Mouse (Mus musculus): ENCODE measurements at regions not wholly inside any gene's neighbourhood (a gene's known extent, or its start where the extent isn't known, plus 50 kb on each side); places are given as distances from the start of the nearest gene placed in this dataset.
"Not testable (repeated sequence)": the region's sequence is repeated elsewhere in the genome, so short reads cannot be mapped to it uniquely, and the experiment has no call there.

GRCm38 (mm10) chr13:52344853-52345252 lies 186.2 kb downstream of the Diras2 start:
- Histone ChIP-seq H3K27ac (replicated peaks; ENCODE audit: low read depth, low read length) (no peak overlapping the region), H3K9me3 (ENCODE audit: control insufficient read depth, low read length) (no peaks in the 10 kb centered on the region), H3K36me3 (ENCODE audit: control insufficient read depth, insufficient read depth, low read length) (no peaks in the 10 kb centered on the region), H3K4me3 (replicated peaks; ENCODE audit: low read depth, low read length) (no peak overlapping the region), H3K9ac (replicated peaks; ENCODE audit: low read length) (no peak overlapping the region), H3K4me1 (ENCODE audit: control insufficient read depth, insufficient read depth, low read length) (no peaks in the 10 kb centered on the region), H3K4me2 (ENCODE audit: low read length) (no peak overlapping the region), H3K27me3 (ENCODE audit: control insufficient read depth, insufficient read depth, low read length) (no peaks in the 10 kb centered on the region)
- DNase-seq: no peak
- 95% methylated on average over 3 of the region's 3 CpGs for WGBS
- no peak for ATAC-seq (ENCODE audit: low FRiP score, low TSS enrichment)

- Histone ChIP-seq H3K36me3 (ENCODE audit: control insufficient read depth, insufficient read depth, low read length) (no peaks in the 10 kb centered on the region), H3K27ac (replicated peaks; ENCODE audit: low read depth, low read length) (no peak overlapping the region), H3K9me3 (ENCODE audit: control insufficient read depth, low read length) (no peaks in the 10 kb centered on the region), H3K4me3 (replicated peaks; ENCODE audit: low read depth, low read length) (no peak overlapping the region), H3K4me1 (ENCODE audit: control insufficient read depth, insufficient read depth, low read length) (no peaks in the 10 kb centered on the region), H3K4me2 (ENCODE audit: low read length) (no peak overlapping the region), H3K27me3 (ENCODE audit: control insufficient read depth, insufficient read depth, low read length) (no peaks in the 10 kb centered on the region), H3K9ac (replicated peaks; ENCODE audit: low read length) (no peak overlapping the region)
- WGBS: 68% methylated on average over 13 of the region's 13 CpGs
- DNase-seq (no peak), ATAC-seq (ENCODE audit: low FRiP score, low TSS enrichment) (no peak)
Observed at GRCm38 (mm10) chr13:52345375-52346026, 185.6 kb downstream of the Diras2 start.

GRCm38 (mm10) chr13:52346027-52346375 lies 185.1 kb downstream of the Diras2 start:
- H3K27ac ChIP-seq (replicated peaks; ENCODE audit: low read depth, low read length): no peak overlapping the region
- H3K4me3 ChIP-seq (replicated peaks; ENCODE audit: low read depth, low read length): no peak overlapping the region
- no peak overlapping the region for H3K4me2 ChIP-seq (ENCODE audit: low read length)
- H3K9ac ChIP-seq (replicated peaks; ENCODE audit: low read length): no peak overlapping the region
- DNase-seq: no peak
- H3K36me3 ChIP-seq (ENCODE audit: control insufficient read depth, insufficient read depth, low read length): no peaks in the 10 kb centered on the region
- no peak for ATAC-seq (ENCODE audit: low FRiP score, low TSS enrichment)
- no peaks in the 10 kb centered on the region for H3K4me1 ChIP-seq (ENCODE audit: control insufficient read depth, insufficient read depth, low read length)
- no peaks in the 10 kb centered on the region for H3K27me3 ChIP-seq (ENCODE audit: control insufficient read depth, insufficient read depth, low read length)
- 90% methylated on average over 5 of the region's 5 CpGs for WGBS
- no peaks in the 10 kb centered on the region for H3K9me3 ChIP-seq (ENCODE audit: control insufficient read depth, low read length)

- H3K4me2 ChIP-seq (ENCODE audit: low read length): no peak overlapping the region
- H3K4me3 ChIP-seq (replicated peaks; ENCODE audit: low read depth, low read length): no peak overlapping the region
- H3K27me3 ChIP-seq (ENCODE audit: control insufficient read depth, insufficient read depth, low read length): no peaks in the 10 kb centered on the region
- peak; percentile 16 for DNase-seq
- H3K9me3 ChIP-seq (ENCODE audit: control insufficient read depth, low read length): no peaks in the 10 kb centered on the region
- no peak for ATAC-seq (ENCODE audit: low FRiP score, low TSS enrichment)
- H3K4me1 ChIP-seq (ENCODE audit: control insufficient read depth, insufficient read depth, low read length): no peaks in the 10 kb centered on the region
- no peak overlapping the region for H3K9ac ChIP-seq (replicated peaks; ENCODE audit: low read length)
- H3K27ac ChIP-seq (replicated peaks; ENCODE audit: low read depth, low read length): no peak overlapping the region
- 50% methylated on average over 2 of the region's 2 CpGs for WGBS
- no peaks in the 10 kb centered on the region for H3K36me3 ChIP-seq (ENCODE audit: control insufficient read depth, insufficient read depth, low read length)
Observed at GRCm38 (mm10) chr13:52347631-52348030, 183.4 kb downstream of the Diras2 start.

GRCm38 (mm10) chr13:52349606-52350005 lies 181.5 kb downstream of the Diras2 start:
- Histone ChIP-seq H3K27me3 (ENCODE audit: control insufficient read depth, insufficient read depth, low read length) (no peaks in the 10 kb centered on the region), H3K9me3 (ENCODE audit: control insufficient read depth, low read length) (no peaks in the 10 kb centered on the region)

GRCm38 (mm10) chr13:52352576-52352975 lies 178.5 kb downstream of the Diras2 start:
- no peak overlapping the region for H3K9ac ChIP-seq (replicated peaks; ENCODE audit: low read length)
- peaks cover 5% of the 10 kb centered on the region for H3K9me3 ChIP-seq (ENCODE audit: control insufficient read depth, low read length)
- DNase-seq (peak; percentile 28), ATAC-seq (ENCODE audit: low FRiP score, low TSS enrichment) (no peak)
- 84% methylated on average over 4 of the region's 4 CpGs for WGBS
- no peaks in the 10 kb centered on the region for H3K27me3 ChIP-seq (ENCODE audit: control insufficient read depth, insufficient read depth, low read length)
- no peak overlapping the region for H3K4me2 ChIP-seq (ENCODE audit: low read length)
- H3K27ac ChIP-seq (replicated peaks; ENCODE audit: low read depth, low read length): no peak overlapping the region
- no peaks in the 10 kb centered on the region for H3K4me1 ChIP-seq (ENCODE audit: control insufficient read depth, insufficient read depth, low read length)
- H3K4me3 ChIP-seq (replicated peaks; ENCODE audit: low read depth, low read length): no peak overlapping the region
- H3K36me3 ChIP-seq (ENCODE audit: control insufficient read depth, insufficient read depth, low read length): no peaks in the 10 kb centered on the region

More at GRCm38 (mm10) chr13:52349606-52350005, 181.5 kb downstream of the Diras2 start:
- Histone ChIP-seq H3K36me3 (ENCODE audit: control insufficient read depth, insufficient read depth, low read length) (no peaks in the 10 kb centered on the region), H3K4me2 (ENCODE audit: low read length) (no peak overlapping the region), H3K4me3 (replicated peaks; ENCODE audit: low read depth, low read length) (no peak overlapping the region), H3K9ac (replicated peaks; ENCODE audit: low read length) (no peak overlapping the region), H3K27ac (replicated peaks; ENCODE audit: low read depth, low read length) (no peak overlapping the region), H3K4me1 (ENCODE audit: control insufficient read depth, insufficient read depth, low read length) (no peaks in the 10 kb centered on the region)
- ATAC-seq (ENCODE audit: low FRiP score, low TSS enrichment): no peak
- 93% methylated on average over 5 of the region's 5 CpGs for WGBS
- no peak for DNase-seq

GRCm38 (mm10) chr13:52353437-52353836 lies 177.6 kb downstream of the Diras2 start:
- H3K4me3 ChIP-seq (replicated peaks; ENCODE audit: low read depth, low read length): no peak overlapping the region
- H3K9ac ChIP-seq (replicated peaks; ENCODE audit: low read length): no peak overlapping the region
- WGBS: 49% methylated on average over 3 of the region's 3 CpGs
- no peak for ATAC-seq (ENCODE audit: low FRiP score, low TSS enrichment)
- no peaks in the 10 kb centered on the region for H3K4me1 ChIP-seq (ENCODE audit: control insufficient read depth, insufficient read depth, low read length)
- no peak overlapping the region for H3K4me2 ChIP-seq (ENCODE audit: low read length)
- no peaks in the 10 kb centered on the region for H3K36me3 ChIP-seq (ENCODE audit: control insufficient read depth, insufficient read depth, low read length)
- no peaks in the 10 kb centered on the region for H3K27me3 ChIP-seq (ENCODE audit: control insufficient read depth, insufficient read depth, low read length)
- DNase-seq: no peak
- peaks cover 5% of the 10 kb centered on the region for H3K9me3 ChIP-seq (ENCODE audit: control insufficient read depth, low read length)
- no peak overlapping the region for H3K27ac ChIP-seq (replicated peaks; ENCODE audit: low read depth, low read length)

GRCm38 (mm10) chr13:52353966-52354365 lies 177.1 kb downstream of the Diras2 start:
- Histone ChIP-seq H3K36me3 (ENCODE audit: control insufficient read depth, insufficient read depth, low read length) (no peaks in the 10 kb centered on the region), H3K4me2 (ENCODE audit: low read length) (no peak overlapping the region), H3K27me3 (ENCODE audit: control insufficient read depth, insufficient read depth, low read length) (no peaks in the 10 kb centered on the region), H3K4me3 (replicated peaks; ENCODE audit: low read depth, low read length) (no peak overlapping the region), H3K4me1 (ENCODE audit: control insufficient read depth, insufficient read depth, low read length) (no peaks in the 10 kb centered on the region), H3K9ac (replicated peaks; ENCODE audit: low read length) (no peak overlapping the region), H3K9me3 (ENCODE audit: control insufficient read depth, low read length) (peaks cover 5% of the 10 kb centered on the region), H3K27ac (replicated peaks; ENCODE audit: low read depth, low read length) (no peak overlapping the region)
- DNase-seq: no peak
- WGBS: 87% methylated on average over 2 of the region's 2 CpGs
- no peak for ATAC-seq (ENCODE audit: low FRiP score, low TSS enrichment)

- H3K4me3 ChIP-seq (replicated peaks; ENCODE audit: low read depth, low read length); H3K4me2 ChIP-seq (ENCODE audit: low read length); H3K27ac ChIP-seq (replicated peaks; ENCODE audit: low read depth, low read length); H3K9ac ChIP-seq (replicated peaks; ENCODE audit: low read length); DNase-seq; H3K36me3 ChIP-seq (ENCODE audit: control insufficient read depth, insufficient read depth, low read length); H3K9me3 ChIP-seq (ENCODE audit: control insufficient read depth, low read length); ATAC-seq (ENCODE audit: low FRiP score, low TSS enrichment); H3K4me1 ChIP-seq (ENCODE audit: control insufficient read depth, insufficient read depth, low read length); H3K27me3 ChIP-seq (ENCODE audit: control insufficient read depth, insufficient read depth, low read length): not testable (repeated sequence)
- 83% methylated on average over 3 of the region's 4 CpGs for WGBS
Observed at GRCm38 (mm10) chr13:52355921-52356320, 175.2 kb downstream of the Diras2 start.
